Mouse (Mus musculus) brain, embryonic 14.5 days (tissue): ENCODE measurements at regions not wholly inside any gene's neighbourhood (a gene's known extent, or its start where the extent isn't known, plus 50 kb on each side); places are given as distances from the start of the nearest gene placed in this dataset.

ENCODE experiments used
- CTCF ChIP-seq: fragments of 200-500 bp; IDR thresholded peaks from 2 replicates; pipeline ENCODE4 v1.5.1; 2012; ENCODE audit warnings: inconsistent platforms, mild to moderate bottlenecking, moderate library complexity, borderline replicate concordance; ENCODE audit not compliant: insufficient read depth, insufficient read length; ENCODE audit errors: extremely low read depth
- POLR2A ChIP-seq: fragments of 200-500 bp; IDR thresholded peaks from 2 replicates; pipeline ENCODE4 v1.6.1; 2012; ENCODE audit warnings: mild to moderate bottlenecking, inconsistent platforms, borderline replicate concordance; ENCODE audit not compliant: poor library complexity, insufficient read depth, insufficient read length, severe bottlenecking; ENCODE audit errors: extremely low read depth

DNA sequence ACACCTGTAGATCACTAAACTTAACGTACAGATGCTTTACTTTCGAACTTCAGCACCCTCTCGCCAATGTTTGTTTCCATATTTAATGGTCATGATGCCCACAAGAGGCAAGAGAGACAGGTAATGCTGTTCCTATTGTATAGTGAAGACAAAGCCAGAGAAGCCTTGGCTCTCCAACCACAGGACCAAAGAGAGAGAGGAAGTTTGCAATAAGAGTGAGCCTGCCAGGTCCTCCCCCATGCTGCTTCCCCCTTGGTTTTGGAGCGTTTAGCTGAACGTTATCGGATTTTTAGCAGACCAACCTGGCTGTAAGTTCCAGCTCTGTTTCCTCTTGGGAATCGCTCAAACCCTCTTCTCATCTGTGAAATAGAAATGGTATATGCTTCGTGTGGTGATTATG is 150.1 kb upstream of the Bmper start:
- TF ChIP-seq CTCF = no peak
- no peak for TF ChIP-seq POLR2A
